Mouse (Mus musculus) mouse trophoblast stem cell (cell line): ENCODE measurements at regions not wholly inside any gene's neighbourhood (a gene's known extent, or its start where the extent isn't known, plus 50 kb on each side); places are given as distances from the start of the nearest gene placed in this dataset.

ENCODE experiments used
- in situ Hi-C, 2 experiments: fragments of 300-500 bp; cut with MseI, MboI; formaldehyde crosslinking; loops; 2 replicates in 1 of 2; 3 replicates in 1 of 2; pipeline ENCODE4 v1.15.1; 2025

DNA sequence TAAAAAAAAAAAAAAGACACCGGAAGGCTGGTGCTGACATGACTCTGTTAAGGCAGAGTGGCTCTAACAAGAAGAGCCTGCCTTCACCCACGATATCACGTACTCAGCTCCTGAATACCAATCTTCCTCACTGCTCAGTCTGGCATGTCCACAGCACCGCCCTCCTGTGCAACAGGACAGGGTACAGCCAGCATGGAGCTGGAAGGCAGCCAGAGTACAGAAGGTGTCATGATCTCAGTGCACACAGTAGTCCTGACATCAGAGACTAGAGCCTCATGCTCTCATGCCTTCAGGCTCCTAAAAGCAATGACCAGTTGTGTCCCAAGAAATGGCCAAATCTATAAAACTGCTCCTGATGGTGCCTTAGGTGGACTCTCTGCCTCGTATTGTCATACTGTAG lies 229.7 kb upstream of the Zdhhc25 start:
- in situ Hi-C loops, result no loop called here

DNA sequence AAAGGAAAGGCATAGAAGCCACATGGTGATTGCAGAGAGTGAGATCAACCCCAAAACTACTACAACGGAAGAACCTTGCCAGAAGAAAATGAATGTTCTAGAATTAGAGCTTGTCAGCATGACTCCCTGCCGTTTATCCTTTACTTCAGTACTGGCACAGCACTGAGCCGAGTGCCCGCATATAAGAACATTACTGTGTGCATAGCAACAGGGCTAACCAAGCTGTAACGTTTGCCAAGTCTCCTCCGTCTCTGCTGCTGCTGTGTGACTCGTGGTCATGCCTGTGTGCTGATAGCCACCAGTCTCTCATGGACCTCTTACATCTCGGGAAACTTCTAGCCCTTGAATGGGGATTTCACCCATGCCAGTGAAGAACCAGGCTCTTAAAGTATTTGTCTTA lies 228.1 kb upstream of the Zdhhc25 start:
- in situ Hi-C loops, result no loop called here

DNA sequence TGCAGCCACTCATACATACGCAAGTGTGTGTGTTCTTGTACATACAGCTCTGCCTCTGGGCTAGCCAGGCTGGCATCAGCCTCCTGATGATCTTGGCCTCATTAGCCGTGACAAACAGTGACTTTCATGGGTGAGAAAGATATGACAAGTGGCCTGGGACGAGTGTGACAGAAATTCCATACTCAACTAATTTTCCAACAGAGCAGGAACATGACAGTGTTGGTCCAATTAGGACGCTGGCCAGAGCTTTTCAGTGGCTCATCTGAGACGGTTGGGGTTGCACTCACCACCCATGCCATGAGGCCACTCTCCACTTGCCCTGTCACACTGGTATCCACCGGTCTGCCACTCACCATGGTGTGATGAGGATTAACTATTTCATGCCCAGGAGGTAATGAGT lies 226.2 kb upstream of the Zdhhc25 start:
- in situ Hi-C loops, result no loop called here

DNA sequence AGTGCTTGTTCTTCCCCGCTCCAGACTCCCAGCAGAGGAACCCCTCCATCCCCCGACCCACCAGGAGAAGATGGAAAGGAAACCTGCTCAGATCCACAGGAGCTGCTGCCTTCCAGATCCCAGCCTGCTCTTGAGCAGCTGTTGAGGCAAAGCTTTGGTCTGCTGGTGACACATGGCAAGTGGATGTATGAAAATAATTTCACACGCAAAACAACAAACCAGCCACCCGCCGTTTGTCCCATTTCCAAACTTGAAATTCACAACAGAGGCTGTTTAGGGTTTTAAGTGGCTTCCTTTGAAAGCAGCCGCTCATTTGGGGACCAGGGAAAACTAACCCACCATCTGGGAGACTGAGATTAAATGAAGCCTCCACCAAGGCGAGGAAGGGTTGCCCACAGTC lies 220.8 kb upstream of the Zdhhc25 start:
- in situ Hi-C loops, result no loop called here

DNA sequence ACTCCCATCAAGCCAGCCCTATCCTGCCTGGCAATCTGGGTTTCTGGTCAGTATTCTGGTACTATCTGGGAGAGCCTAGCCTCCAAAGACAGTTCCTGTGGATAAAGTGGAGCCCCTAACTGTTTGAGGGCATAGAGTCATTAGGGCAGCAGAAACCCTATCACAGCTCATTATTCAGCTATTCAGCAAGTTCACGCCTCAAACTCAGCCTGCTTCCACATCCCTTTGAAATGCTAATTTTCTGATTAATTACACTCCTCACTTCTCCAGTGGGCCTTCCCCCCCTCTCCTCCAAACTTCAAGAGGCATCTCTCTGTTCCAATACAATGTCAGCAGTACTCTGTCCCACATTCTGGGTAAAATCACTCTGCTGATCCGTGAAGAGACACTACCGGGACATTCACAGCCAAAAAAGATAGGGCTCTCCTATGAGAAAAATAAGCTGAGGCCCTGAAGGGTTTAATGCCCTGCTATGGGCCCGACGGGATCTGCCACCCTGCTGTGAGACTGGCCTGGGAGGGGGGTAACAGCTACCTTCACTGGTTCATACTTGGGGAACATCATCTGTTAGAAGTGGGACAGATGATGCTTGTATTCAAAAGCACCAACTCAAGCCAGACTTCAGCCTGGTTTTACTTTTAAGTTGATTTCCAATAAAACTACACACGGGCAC lies 220.0 kb upstream of the Zdhhc25 start:
- in situ Hi-C loops, result no loop called here

DNA sequence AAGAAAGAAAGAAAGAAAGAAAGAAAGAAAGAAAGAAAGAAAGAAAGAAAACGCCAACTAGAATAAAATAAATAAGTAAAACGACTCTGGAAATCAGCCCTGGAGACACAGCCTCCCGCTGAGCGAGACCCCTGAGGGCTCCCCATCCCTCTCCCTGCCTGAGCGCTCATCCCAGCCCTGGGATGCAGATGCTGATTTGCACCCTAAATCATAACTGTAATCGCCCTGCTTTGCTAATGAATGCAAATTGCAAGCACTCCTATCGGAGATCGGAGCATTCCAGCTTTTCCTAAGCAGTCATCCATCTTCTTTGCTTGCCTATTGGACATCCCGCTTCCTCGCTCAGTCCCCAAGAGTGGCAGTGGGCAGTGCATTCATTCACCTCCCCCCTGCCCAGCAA lies 218.7 kb upstream of the Zdhhc25 start:
- in situ Hi-C loops, result no loop called here

DNA sequence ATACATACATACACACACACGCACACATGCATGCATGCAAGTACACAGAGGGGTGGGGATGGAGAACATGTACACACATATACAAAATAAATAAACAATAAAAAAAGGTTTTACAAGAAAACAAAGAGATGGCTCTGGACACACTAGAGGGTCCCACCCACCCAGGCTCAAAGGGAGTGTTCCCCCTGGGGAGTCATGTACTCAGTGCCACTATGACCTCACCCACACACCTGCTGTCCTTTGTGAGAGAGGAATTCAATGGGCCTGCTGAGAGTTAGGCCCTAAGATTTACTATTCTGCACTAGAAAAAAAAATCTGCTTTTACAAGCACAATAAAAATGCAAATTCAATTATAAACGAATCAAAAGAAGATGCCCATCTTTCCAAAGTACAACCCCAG lies 214.2 kb upstream of the Zdhhc25 start:
- in situ Hi-C loops, result no loop called here

DNA sequence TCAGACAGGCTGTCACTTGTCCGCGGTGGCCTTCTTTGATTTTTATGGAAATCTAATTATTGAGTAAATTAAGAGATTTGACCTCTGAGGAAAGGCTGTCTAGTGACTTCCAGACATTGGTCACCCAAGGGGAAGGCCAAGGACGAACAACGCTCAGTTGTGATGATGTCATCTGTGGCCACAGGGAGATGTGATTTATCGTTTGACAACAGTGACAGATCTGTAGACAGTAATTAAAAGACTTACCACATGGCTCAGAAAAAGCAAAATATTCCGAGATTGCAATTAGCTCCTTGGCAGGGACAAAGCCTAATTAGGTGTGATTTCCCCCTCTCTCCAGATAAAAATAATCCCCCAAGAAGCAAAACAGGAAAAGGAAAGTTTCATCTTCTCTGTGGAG lies 213.4 kb upstream of the Zdhhc25 start:
- in situ Hi-C loops, result no loop called here

DNA sequence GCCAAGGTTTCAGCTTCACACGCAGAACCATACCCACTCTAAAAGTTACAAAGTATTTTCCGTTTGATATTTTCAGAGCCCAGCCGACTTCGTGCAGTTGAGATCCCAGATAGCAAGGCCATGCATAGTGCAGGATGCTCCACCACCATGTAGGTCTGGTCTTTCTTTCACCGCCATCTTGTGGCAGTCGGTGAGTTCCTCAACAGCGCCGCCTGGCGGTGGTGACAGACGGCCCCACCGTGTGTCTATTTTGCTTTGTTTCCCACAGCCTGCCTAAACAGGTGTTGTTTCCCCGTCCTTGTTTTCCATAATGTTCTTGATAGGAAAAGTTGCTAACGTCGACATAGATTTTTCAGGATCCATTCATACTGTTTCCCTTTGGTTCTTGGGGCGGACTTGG lies 208.3 kb upstream of the Zdhhc25 start:
- in situ Hi-C loops, result no loop called here

DNA sequence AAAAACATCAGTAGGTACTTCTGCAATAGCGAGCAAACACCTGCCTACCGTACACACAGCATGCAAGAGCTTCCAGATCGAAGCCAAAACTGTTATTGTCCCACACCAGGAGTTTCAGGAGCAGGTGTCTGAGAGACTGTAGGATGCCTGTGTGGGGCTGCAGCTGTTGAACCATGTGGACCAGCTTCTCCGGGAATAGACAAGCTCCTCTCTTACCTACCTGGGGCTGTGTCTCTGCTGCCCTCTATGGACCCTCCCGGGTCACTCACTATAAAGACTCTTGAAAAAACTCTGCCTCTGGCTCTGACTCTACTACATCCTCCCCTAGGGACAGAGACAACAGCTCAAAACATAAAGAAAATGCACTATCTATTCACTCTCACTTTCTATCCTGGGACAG lies 201.0 kb upstream of the Zdhhc25 start:
- in situ Hi-C loops, result no loop called here

DNA sequence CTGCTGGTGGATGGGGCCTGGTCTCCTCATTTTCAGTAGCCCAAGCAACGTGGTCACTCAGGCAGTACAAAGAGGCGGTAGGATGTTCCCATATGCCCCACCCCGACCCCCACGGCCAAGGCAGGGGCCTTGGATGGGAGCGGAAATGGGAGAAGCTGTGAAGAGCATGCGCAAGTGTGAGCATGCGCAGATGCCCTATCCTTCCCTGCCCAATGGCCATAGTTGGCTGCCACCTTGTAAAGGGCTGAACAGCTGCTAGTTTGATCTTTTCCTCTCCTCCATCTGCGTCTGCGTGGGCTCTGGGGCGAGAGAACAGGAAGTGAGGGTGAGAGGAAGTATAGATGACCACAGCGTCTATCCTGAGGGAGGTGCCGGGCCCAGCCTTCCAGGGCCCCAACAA lies 200.1 kb upstream of the Zdhhc25 start:
- in situ Hi-C loops, result no loop called here

DNA sequence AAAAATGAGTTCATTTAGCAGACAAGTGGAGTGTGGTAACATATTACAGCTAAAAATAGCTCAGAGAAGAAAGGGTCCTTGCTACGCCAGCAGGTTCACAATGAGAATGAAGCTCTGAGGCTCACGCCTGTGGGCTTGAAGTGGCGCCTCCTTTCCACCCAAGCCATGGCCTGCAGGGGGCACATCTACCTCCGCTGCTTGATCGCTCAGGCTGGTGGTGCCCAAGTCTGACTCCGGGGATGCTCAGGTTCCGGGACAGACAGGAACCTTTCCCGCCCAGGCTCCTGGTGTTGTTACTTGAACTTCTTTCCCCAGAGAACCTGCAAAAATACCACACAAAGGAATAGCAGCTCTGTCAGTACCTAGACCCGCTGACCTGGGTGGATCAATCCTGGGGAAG lies 199.3 kb upstream of the Zdhhc25 start:
- in situ Hi-C loops, result no loop called here

DNA sequence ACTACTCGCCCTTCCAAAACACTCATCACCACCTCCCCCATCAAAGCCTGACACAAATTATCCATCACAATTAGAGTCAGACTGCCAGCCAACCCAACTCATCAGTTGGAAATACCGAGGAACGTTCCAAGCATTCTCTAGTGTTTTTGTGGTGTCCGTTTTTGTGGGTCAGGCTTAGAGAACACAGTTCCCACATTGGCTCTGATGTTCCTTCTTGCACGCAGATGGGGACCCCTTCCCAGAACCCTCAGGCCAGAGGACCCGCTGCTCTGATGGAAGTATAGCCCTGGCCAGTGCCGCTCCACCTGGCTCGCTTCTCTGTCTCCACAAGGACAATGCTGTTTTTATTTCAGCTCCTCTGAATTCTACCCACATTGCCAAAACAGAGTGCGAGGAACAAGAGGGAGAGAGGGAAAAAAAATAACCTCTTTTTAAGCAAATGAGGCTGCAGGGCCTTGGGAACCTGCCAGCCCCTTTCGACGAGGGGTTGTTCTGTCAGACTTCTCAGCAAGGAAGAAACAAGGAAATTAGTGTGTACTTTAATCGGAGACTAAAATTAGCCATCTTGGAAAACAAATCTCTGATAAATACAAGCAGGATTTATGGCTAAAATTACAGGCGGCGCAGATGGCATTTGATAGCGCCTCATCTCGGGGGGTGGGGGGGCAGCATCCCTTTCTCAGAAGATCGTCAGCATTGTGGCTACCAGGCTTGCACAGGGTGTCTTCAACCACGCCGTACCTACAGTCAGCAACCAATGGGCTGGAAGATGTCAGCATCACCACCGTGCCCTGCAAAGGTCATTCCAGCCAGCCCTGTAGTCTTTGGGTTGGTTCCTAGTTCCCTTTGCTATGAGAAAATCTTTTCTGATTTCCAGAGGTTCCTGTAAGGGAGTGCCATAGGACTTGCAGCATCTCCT lies 191.4 kb upstream of the Zdhhc25 start:
- in situ Hi-C loops, result no loop called here

DNA sequence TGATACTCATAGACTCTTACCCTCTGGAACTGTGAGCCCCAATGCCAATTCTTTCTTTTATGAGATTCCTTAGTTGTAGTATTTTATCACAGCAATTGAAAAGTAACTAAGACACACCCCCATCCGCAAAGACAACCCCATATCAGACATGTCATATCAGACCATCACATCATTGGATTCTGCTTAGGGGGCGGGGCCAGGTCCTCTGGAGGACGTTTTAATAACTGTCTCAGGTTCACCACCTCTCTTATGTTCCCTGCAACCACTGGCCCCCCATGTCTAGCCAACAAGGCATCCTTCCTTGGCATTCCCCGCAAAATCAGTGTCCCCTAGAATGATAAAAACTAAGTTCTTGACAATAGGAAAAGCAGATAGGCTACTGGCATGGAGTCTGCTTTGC lies 185.9 kb upstream of the Zdhhc25 start:
- in situ Hi-C loops, result no loop called here

DNA sequence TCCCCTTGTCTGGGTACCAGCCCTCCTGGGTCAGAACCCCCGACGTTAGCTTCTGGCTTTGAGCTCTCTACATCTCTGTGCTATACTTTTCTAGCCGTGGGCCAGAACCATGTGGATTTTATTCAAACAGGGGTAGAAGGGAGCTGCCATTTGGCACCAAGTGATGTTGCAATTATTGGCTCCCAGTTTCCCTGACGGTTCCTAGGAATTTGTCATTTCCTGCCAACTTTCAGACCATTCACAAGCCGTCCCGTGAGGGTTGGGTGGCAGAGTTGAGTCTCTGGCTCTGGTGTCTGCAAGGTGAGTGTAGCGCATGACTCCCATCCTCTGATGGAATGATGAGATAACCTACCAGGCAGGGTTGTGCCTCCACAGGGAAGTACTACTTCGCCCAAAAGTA lies 181.2 kb upstream of the Zdhhc25 start:
- in situ Hi-C loops, result no loop called here

DNA sequence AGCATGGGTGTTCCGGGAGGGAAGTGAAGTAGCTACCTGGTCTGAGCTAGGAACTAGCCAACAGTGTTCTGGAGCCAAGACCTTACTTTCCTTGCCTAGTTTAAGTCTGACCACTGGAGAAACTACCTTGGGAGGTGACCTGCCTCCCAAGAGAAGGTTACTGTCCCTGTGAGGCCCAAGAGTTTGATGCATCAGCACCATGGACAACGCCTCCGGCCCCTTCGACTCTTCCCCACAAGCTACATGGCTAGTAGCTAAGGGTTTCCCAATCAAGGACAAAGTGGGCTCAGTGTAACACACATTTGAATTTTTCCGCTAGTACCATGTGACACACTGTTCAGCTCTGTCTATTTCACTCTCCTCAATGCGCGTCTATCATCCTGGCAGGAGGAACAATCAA lies 171.7 kb upstream of the Zdhhc25 start:
- in situ Hi-C loops, result no loop called here

DNA sequence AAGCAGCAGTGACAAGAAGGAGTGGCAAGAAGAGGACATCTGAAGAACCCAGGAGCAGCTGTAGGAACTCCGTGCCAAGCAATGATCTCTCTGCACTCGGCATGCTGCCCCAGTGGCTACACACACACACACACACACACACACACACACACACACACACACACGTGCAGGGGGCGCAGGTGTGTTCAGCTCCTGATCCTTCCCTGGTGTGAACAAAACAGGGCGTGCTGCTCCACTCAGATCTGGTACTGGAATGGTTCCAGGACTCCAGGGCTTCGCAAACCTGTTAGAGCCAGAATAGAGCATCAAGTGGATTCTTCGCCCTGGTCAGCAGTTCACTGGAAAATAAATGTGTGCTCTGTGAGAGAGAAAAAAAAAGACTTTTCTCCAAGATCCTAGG lies 169.2 kb upstream of the Zdhhc25 start:
- in situ Hi-C loops, result no loop called here

DNA sequence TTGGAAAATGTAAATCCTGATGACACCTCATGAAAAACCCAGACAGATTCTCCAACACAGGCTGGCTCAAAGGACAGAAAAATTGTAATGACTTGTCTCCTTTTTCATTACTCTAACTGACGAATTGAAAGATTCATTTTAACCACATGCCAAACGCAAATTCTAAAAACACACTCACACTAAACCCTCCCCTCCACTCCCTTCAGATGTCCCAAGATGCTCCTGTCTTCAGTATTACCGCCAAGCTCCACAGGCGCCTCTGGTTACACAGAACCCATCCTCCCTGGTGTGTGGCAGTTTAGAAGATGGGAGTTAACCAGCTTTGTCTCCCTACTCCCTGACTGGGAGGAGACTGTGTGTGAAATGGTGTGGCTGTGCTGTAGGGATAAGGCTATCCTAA lies 151.8 kb upstream of the Zdhhc25 start:
- in situ Hi-C loops, result no loop called here

DNA sequence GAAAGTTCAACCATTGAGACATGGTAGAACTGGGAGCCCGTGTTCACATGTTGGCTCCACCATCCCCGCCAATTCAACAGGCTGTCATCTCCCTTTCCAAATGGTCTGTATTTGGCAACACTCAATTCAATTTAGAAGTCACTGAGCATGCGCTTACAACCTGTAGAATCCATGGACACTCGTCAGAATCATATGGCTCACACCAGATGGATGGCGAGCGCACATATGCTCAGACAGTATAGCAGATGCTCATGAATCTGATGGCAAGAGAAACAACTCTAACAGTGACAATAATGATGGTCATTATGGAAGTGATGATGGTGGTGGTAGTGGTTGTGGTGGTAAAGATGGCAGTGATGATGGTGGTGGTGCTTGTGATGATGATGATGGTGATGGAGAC lies 148.9 kb upstream of the Zdhhc25 start:
- in situ Hi-C loops, result no loop called here

DNA sequence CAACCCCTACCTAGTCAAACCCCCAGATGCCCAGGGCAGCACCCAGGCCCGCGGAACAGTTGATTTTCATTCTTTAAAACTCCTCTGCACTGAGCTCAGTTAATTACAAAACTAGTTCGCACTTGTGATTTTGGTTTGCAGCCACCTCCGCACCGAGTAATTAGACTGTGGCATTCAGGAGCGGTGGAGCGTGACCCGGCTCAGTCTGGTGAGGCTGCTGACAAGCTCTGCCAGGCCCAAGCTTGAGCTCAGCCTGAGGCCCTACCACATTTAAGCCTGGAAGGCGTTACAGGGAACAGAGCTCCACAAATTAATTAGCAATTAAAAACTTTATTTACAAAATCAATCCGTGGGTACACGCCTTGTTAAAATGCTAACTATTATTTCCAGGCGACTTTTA lies 132.0 kb upstream of the Zdhhc25 start:
- in situ Hi-C loops, result no loop called here

DNA sequence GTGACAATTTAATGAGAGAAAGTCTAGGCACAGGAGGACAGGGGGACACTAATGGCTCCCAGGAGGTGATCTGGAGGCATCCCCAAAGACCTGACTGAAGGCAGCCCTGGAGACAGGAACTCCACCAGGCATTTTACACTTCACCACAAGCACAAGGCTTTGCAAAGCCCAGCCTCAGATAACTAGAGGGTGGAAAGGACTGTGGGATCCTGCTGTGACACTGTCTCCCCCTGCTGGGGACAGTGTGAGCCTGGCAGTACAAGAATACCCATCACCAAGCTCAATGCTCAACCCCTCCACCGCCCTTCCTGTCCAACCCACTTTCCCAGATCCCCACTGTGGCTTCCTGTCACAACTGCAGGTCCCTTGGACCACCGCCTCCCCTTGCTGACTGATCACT lies 131.3 kb upstream of the Zdhhc25 start:
- in situ Hi-C loops, result no loop called here

DNA sequence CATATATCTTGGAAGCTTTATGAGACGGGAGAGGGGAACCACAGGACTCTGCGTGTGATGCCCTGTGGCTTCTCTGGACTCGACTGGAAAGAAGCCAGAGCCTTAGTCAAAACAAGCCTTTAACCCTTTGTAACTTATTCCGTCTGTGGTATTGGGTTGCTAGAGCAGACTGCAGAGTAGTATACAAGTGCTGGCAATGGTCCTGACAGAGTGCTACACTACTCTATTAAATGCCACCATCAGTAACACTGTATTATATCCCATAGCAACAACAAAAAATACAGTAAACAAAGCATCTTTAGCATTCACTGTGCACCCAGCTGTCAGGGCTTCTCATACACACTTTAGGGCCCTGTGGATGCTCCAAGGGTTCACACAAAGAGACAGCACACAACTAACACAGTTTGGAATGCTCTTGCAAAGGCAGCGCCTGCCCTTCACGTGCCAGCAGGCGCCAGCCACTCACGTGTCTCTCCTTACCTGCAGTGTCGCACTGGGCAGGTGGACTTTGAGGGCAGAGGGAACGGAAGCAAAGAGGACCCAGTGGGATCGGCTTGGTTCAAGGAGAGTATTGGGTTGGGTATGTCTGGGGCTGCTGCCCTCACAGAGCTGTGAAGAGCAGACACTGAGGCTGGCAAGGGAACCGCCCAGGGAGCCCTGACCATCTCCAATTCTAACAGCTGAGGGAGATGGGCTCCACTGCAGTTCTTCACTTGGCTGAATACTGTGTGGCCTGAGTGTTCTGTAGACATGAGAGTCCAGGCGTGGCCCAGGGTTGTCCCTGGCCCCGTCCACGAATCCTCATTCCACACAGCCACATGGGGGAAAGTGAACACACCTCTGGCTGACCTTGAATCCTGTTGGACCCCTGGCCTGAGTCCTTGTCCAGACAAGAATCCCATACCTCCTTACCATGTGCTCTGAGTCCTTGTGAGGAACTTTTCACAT lies 130.3 kb upstream of the Zdhhc25 start:
- in situ Hi-C loops, result no loop called here
